Mouse (Mus musculus): ENCODE results near the gene Nlgn1.

Nlgn1 gene

GRCm38 (mm10) chr3:26201410-26201809 is 130.8 kb downstream of the Nlgn1 start:
- no peak for DNase-seq (ENCODE audit: low read depth, low spot score)

GRCm38 (mm10) chr3:26194970-26195369 is 137.3 kb downstream of the Nlgn1 start:
- DNase-seq (ENCODE audit: low read depth, low spot score) = no peak

- DNase-seq (ENCODE audit: low read depth, low spot score) = no peak
Measured at GRCm38 (mm10) chr3:26181013-26181412, 151.2 kb downstream of the Nlgn1 start.

- no peak for DNase-seq (ENCODE audit: low read depth, low spot score)
Measured at GRCm38 (mm10) chr3:26175371-26175770, 156.9 kb downstream of the Nlgn1 start.

GRCm38 (mm10) chr3:26174257-26174656 is 158.0 kb downstream of the Nlgn1 start:
- DNase-seq (ENCODE audit: low read depth, low spot score) = no peak

GRCm38 (mm10) chr3:26173613-26174012 is 158.6 kb downstream of the Nlgn1 start:
- no peak for DNase-seq (ENCODE audit: low read depth, low spot score)

GRCm38 (mm10) chr3:26166711-26167110 is 165.5 kb downstream of the Nlgn1 start:
- DNase-seq (ENCODE audit: low read depth, low spot score) = no peak

GRCm38 (mm10) chr3:26153782-26154181 is 178.5 kb downstream of the Nlgn1 start:
- no peak for DNase-seq (ENCODE audit: low read depth, low spot score)

- no peak for DNase-seq (ENCODE audit: low read depth, low spot score)
Measured at GRCm38 (mm10) chr3:26153036-26153741, 179.1 kb downstream of the Nlgn1 start.

- no peak for DNase-seq (ENCODE audit: low read depth, low spot score)
Measured at GRCm38 (mm10) chr3:26152510-26153035, 179.7 kb downstream of the Nlgn1 start.

GRCm38 (mm10) chr3:26151351-26152020 is 180.8 kb downstream of the Nlgn1 start:
- DNase-seq (ENCODE audit: low read depth, low spot score) = no peak

GRCm38 (mm10) chr3:26146174-26146573 is 186.1 kb downstream of the Nlgn1 start:
- DNase-seq (ENCODE audit: low read depth, low spot score) = no peak

GRCm38 (mm10) chr3:26145441-26145840 is 186.8 kb downstream of the Nlgn1 start:
- no peak for DNase-seq (ENCODE audit: low read depth, low spot score)

- no peak for DNase-seq (ENCODE audit: low read depth, low spot score)
Measured at GRCm38 (mm10) chr3:26141590-26141989, 190.7 kb downstream of the Nlgn1 start.

GRCm38 (mm10) chr3:26134839-26135651 is 197.2 kb downstream of the Nlgn1 start:
- DNase-seq (ENCODE audit: low read depth, low spot score) = no peak

GRCm38 (mm10) chr3:26130919-26131318 is 201.3 kb downstream of the Nlgn1 start:
- DNase-seq (ENCODE audit: low read depth, low spot score) = no peak

- DNase-seq (ENCODE audit: low read depth, low spot score) = no peak
Measured at GRCm38 (mm10) chr3:26129455-26129854, 202.8 kb downstream of the Nlgn1 start.

GRCm38 (mm10) chr3:26117071-26117470 is 215.2 kb downstream of the Nlgn1 start:
- no peak for DNase-seq (ENCODE audit: low read depth, low spot score)

GRCm38 (mm10) chr3:26106361-26106760 is 225.9 kb downstream of the Nlgn1 start:
- DNase-seq (ENCODE audit: low read depth, low spot score) = no peak

- DNase-seq (ENCODE audit: low read depth, low spot score) = no peak
Measured at GRCm38 (mm10) chr3:26105528-26105927, 226.7 kb downstream of the Nlgn1 start.

- no peak for DNase-seq (ENCODE audit: low read depth, low spot score)
Measured at GRCm38 (mm10) chr3:26102271-26102670, 230.0 kb downstream of the Nlgn1 start.

- no peak for DNase-seq (ENCODE audit: low read depth, low spot score)
Measured at GRCm38 (mm10) chr3:26095551-26095950, 236.7 kb downstream of the Nlgn1 start.

Measured in skeletal muscle tissue, adult 2 months (tissue).